Mouse (Mus musculus) c-Kit-negative CD71-positive TER-119-positive erythroid progenitor cells, embryonic 14.5 days (primary cell): ENCODE results near the gene Arnt2.

Experiments
- DNase-seq: peaks from one replicate; pipeline ENCODE4 v3.0.0-alpha.2; 2013; ENCODE audit warnings: low read depth, low spot score

Gene Arnt2

GRCm38 (mm10) chr7:84397320-84397719, 12.7 kb downstream of the Arnt2 start:
- DNase-seq: no peak

- DNase-seq: no peak
Observed at GRCm38 (mm10) chr7:84396581-84396980, 13.4 kb downstream of the Arnt2 start.

GRCm38 (mm10) chr7:84387826-84388225, 22.1 kb downstream of the Arnt2 start:
- DNase-seq: no peak

GRCm38 (mm10) chr7:84386472-84386871, 23.5 kb downstream of the Arnt2 start:
- DNase-seq: no peak

- DNase-seq: no peak
Observed at GRCm38 (mm10) chr7:84384778-84385177, 25.2 kb downstream of the Arnt2 start.

GRCm38 (mm10) chr7:84384086-84384485, 25.9 kb downstream of the Arnt2 start:
- DNase-seq: no peak

GRCm38 (mm10) chr7:84382346-84382745, 27.6 kb downstream of the Arnt2 start:
- DNase-seq: no peak

GRCm38 (mm10) chr7:84380810-84381209, 29.2 kb downstream of the Arnt2 start:
- DNase-seq: no peak

GRCm38 (mm10) chr7:84377330-84377729, 32.6 kb downstream of the Arnt2 start:
- no peak for DNase-seq

- no peak for DNase-seq
Observed at GRCm38 (mm10) chr7:84373691-84374090, 36.3 kb downstream of the Arnt2 start.

- no peak for DNase-seq
Observed at GRCm38 (mm10) chr7:84372871-84373270, 37.1 kb downstream of the Arnt2 start.

GRCm38 (mm10) chr7:84372280-84372679, 37.7 kb downstream of the Arnt2 start:
- no peak for DNase-seq

- no peak for DNase-seq
Observed at GRCm38 (mm10) chr7:84370911-84371592, 38.9 kb downstream of the Arnt2 start.

GRCm38 (mm10) chr7:84366251-84366650, 43.7 kb downstream of the Arnt2 start:
- no peak for DNase-seq

GRCm38 (mm10) chr7:84362711-84363110, 47.3 kb downstream of the Arnt2 start:
- DNase-seq: no peak

- no peak for DNase-seq
Observed at GRCm38 (mm10) chr7:84361086-84361684, 48.8 kb downstream of the Arnt2 start.

- no peak for DNase-seq
Observed at GRCm38 (mm10) chr7:84358426-84358825, 51.5 kb downstream of the Arnt2 start.

- no peak for DNase-seq
Observed at GRCm38 (mm10) chr7:84355619-84356570, 54.1 kb downstream of the Arnt2 start.

GRCm38 (mm10) chr7:84354890-84355289, 55.1 kb downstream of the Arnt2 start:
- DNase-seq: no peak

GRCm38 (mm10) chr7:84350529-84350928, 59.4 kb downstream of the Arnt2 start:
- no peak for DNase-seq

GRCm38 (mm10) chr7:84349976-84350375, 60.0 kb downstream of the Arnt2 start:
- DNase-seq: no peak

- no peak for DNase-seq
Observed at GRCm38 (mm10) chr7:84348145-84348911, 61.6 kb downstream of the Arnt2 start.
